Mouse (Mus musculus) heart, adult 2 months (tissue): ENCODE data around the gene Zfp386.

Experiments used
- CTCF ChIP-seq: fragments of 200-600 bp; IDR thresholded peaks from 2 replicates; pipeline ENCODE4 v1.8.1; 2022; ENCODE audit warnings: antibody characterized with exemption, mild to moderate bottlenecking, moderate library complexity
- EP300 ChIP-seq: fragments of 200-500 bp; IDR thresholded peaks from 2 replicates; pipeline ENCODE4 v1.6.1; 2011; ENCODE audit warnings: low read depth, low read length, control low read depth; ENCODE audit not compliant: insufficient read depth
- POLR2A ChIP-seq: fragments of 200-500 bp; IDR thresholded peaks from 2 replicates; pipeline ENCODE4 v1.6.1; 2011; ENCODE audit warnings: mild to moderate bottlenecking, low read depth, low read length, control low read depth; ENCODE audit not compliant: insufficient read depth

- TF ChIP-seq CTCF (peak; percentile 67), POLR2A (no peak), EP300 (no peak)
Observed at GRCm38 (mm10) chr12:116049701-116050100, 2.2 kb downstream of the Zfp386 start.
